Mouse (Mus musculus) intestine, embryonic 16.5 days (tissue): ENCODE measurements around the gene Hoxa7. TPM values are rescaled to one million over a fixed set of nuclear protein-coding genes. Genes with fewer than 3 reads are reported as not detected.

ENCODE experiments used
- ATAC-seq: fragments of 200-750 bp; cut with Nextera tagmentation; 2 replicates; pipeline ENCODE4 v1.8.0; 2017; ENCODE audit warnings: moderate TSS enrichment, moderate library complexity
- H3K27ac ChIP-seq: fragments of 300-500 bp; sonication (generic); 2 replicates; pipeline ENCODE4 v1.5.1; 2014; ENCODE audit warnings: mild to moderate bottlenecking, low read length
- H3K27me3 ChIP-seq: fragments of 300-500 bp; sonication (generic); replicated peaks from 2 replicates; pipeline ENCODE4 v1.6.1; 2014; ENCODE audit warnings: low read length, control low read depth, mixed read lengths; ENCODE audit not compliant: control insufficient read depth, insufficient read depth
- H3K36me3 ChIP-seq: fragments of 300-500 bp; sonication (generic); 2 replicates; pipeline ENCODE4 v1.6.1; 2014; ENCODE audit warnings: low read length, control low read depth; ENCODE audit not compliant: control insufficient read depth, insufficient read depth
- H3K4me1 ChIP-seq: fragments of 300-500 bp; sonication (generic); 2 replicates; pipeline ENCODE4 v1.6.1; 2014; ENCODE audit warnings: low read length, control low read depth, mixed read lengths; ENCODE audit not compliant: control insufficient read depth, insufficient read depth
- H3K4me2 ChIP-seq: fragments of 300-500 bp; sonication (generic); 2 replicates; pipeline ENCODE4 v1.6.1; 2014; ENCODE audit warnings: low read depth, low read length, control low read depth
- H3K4me3 ChIP-seq: fragments of 300-500 bp; sonication (generic); 2 replicates; pipeline ENCODE4 v1.5.1; 2014; ENCODE audit warnings: mild to moderate bottlenecking, low read length
- H3K9ac ChIP-seq: fragments of 300-500 bp; sonication (generic); 2 replicates; pipeline ENCODE4 v1.6.1; 2014; ENCODE audit warnings: low read depth, low read length
- H3K9me3 ChIP-seq: fragments of 300-500 bp; sonication (generic); 2 replicates; pipeline ENCODE4 v1.6.1; 2016; ENCODE audit warnings: low read length, control low read depth; ENCODE audit not compliant: control insufficient read depth
- WGBS: fragments of 180-500 bp; shearing (Covaris S2); extraction: QIAGEN DNeasy Blood & Tissue Kit; methylation state at CpG from one replicate; pipeline ENCODE4 v1.1.7; 2014; 5-methylcytosine and 5-hydroxymethylcytosine counted together
- polyA plus RNA-seq: library from polyadenylated mRNA; unstranded; fragments of >200 nt; fragmentation: Nextera tagmentation; extraction: Ambion mirVana; gene quantifications from 2 replicates; pipeline ENCODE4 v1.2.1, GENCODE M21; 2015

Hoxa7 gene
- polyA plus RNA-seq, 1 experiment from 2014 or later: 8.2 TPM

DNA sequence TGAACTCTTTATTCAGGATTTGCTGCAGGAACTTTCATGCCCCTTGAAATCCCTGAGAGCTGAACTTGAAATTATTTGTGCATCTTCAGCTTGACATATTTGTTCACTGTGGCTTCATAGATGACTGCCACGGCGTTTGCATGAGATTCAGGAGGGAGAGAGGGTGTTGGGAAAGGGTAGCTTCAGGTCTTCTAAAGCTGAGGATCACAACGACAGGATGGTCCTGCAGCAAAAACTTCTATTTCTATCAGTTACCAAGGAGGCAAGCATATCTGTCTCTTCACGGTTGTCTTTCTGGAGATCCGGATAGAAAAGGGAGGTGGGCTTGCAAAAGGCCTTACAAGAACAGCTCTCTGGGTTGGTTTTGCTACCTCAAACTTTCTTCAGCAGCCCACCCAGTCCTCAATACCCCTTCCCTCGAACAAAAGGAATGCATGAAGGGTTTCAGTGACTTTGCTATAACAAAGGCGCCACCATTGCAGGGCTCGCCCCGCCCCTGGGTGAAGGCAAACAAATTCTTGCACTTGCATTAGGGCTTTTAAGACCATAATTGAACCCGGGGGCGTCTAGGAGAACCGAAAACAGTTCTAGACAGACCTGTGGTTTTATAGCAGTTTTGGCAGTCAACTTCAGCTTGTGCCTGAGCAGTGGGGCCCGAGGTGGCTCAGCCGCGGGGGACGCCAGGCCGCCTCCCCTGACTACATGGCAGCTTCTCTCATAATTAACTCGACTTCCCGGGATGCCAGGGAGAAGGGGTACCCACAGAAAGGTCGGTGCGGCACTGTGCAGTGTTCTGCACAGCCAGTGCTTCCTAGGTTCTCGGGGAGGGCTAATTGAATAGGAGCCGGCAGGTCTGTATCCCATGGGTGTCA lies 26.3 kb upstream of the Hoxa7 start:
- Histone ChIP-seq H3K4me1 (no peaks in the 10 kb centered on the region), H3K27me3 (peaks cover 75% of the 10 kb centered on the region), H3K4me2 (no peak overlapping the region), H3K9me3 (no peaks in the 10 kb centered on the region), H3K27ac (no peak overlapping the region), H3K36me3 (no peaks in the 10 kb centered on the region), H3K4me3 (peak overlapping the region; percentile 4; the same call in 1 of the 2 replicates), H3K9ac (no peak overlapping the region)
- WGBS: 3% methylated on average over 23 of the region's 23 CpGs
- no peak for ATAC-seq

DNA sequence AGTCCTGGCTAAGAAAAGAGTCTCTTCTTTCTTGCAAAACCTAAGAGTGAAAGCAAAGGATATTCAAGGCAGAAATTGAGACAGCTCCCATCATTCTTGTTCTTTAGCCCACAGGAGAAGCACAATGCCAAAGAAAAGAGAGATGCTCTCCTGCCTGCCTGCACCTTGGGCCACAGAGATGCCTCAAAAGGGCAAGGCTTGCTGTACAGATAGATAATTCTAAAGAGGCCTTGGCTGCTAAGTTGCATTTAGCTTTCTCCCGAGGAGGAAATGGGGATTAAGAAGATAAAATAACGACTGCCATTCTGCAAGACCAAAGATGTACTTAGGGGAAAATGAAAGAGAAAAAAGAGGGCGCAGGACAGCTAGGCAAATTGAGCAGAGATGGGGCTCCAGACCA lies 25.3 kb upstream of the Hoxa7 start:
- Histone ChIP-seq H3K4me3 (peak overlapping the region; percentile 39), H3K4me2 (0 out of 2 replicates have a peak overlapping the region, but pooled peaks have one; percentile 6), H3K36me3 (no peaks in the 10 kb centered on the region), H3K27me3 (peaks cover 73% of the 10 kb centered on the region), H3K9ac (peak overlapping the region; percentile 51; the same call in 1 of the 2 replicates), H3K4me1 (no peaks in the 10 kb centered on the region), H3K9me3 (no peaks in the 10 kb centered on the region), H3K27ac (no peak overlapping the region)
- ATAC-seq: no peak
- 6% methylated on average over 3 of the region's 3 CpGs for WGBS

DNA sequence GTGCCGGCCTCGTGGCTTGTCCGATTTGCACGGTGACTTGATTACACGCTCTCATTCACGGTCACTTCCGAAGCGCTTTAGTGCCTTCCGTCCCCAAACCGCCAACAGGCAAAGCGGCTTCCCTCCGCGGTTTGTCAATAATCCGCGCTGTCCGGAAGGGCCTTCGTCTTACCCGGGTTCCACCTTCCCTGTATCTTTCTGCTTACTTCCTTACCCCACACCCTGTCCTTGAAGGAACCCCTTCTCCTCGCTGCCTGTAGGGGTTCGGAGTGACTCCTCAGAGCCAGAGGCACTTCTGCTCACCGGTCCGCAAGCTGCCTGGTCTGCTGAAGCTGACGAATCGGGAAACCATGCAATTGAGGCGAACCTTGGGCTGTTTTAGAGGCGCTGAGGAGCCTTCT lies 24.7 kb upstream of the Hoxa7 start:
- under 1% methylated on average over 26 of the region's 26 CpGs for WGBS
- H3K4me2 ChIP-seq: 0 out of 2 replicates have a peak overlapping the region, but pooled peaks have one; percentile 6
- no peaks in the 10 kb centered on the region for H3K9me3 ChIP-seq
- H3K4me3 ChIP-seq: peak overlapping the region; percentile 39
- H3K27me3 ChIP-seq: peaks cover 73% of the 10 kb centered on the region
- no peak overlapping the region for H3K27ac ChIP-seq
- H3K4me1 ChIP-seq: no peaks in the 10 kb centered on the region
- H3K9ac ChIP-seq: peak overlapping the region; percentile 51
- ATAC-seq: no peak
- H3K36me3 ChIP-seq: no peaks in the 10 kb centered on the region

DNA sequence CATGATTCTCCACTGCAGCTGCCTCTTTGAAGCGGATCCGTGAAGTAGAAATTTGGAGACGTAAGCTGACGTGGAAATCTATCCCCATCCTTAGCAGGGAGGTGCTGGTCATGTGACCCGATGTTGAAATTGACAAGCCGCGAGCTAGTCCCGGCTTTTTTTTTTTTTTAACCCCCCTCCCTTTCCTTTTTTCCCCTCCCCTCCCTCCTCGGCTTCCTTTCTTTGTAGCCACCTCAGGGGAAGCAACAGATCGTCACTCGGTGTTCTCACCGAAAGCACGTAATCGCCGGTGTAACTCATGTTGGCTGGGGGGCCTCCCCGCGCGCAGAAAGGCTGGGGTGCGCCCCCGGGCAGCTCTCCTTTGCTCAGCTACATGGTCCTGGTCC lies 24.1 kb upstream of the Hoxa7 start, which contains the start of gene Hoxa11:
Gene Hoxa11, minus strand, starts transcription at position 54 of the 386 bp plus-strand sequence.
- H3K36me3 ChIP-seq: no peaks in the 10 kb centered on the region
- WGBS: 1% methylated on average over 20 of the region's 20 CpGs
- no peak within 1 kb of the TSS for H3K27ac ChIP-seq
- ATAC-seq: no peak; the same call in 1 of the 2 replicates
- peaks cover 73% of the 10 kb centered on the region for H3K27me3 ChIP-seq
- no peaks in the 10 kb centered on the region for H3K4me1 ChIP-seq
- peak within 1 kb of the TSS; percentile 39 for H3K4me3 ChIP-seq
- 0 out of 2 replicates have a peak within 1 kb of the TSS, but pooled peaks have one; percentile 6 for H3K4me2 ChIP-seq
- H3K9ac ChIP-seq: peak within 1 kb of the TSS; percentile 51
- H3K9me3 ChIP-seq: no peaks in the 10 kb centered on the region

DNA sequence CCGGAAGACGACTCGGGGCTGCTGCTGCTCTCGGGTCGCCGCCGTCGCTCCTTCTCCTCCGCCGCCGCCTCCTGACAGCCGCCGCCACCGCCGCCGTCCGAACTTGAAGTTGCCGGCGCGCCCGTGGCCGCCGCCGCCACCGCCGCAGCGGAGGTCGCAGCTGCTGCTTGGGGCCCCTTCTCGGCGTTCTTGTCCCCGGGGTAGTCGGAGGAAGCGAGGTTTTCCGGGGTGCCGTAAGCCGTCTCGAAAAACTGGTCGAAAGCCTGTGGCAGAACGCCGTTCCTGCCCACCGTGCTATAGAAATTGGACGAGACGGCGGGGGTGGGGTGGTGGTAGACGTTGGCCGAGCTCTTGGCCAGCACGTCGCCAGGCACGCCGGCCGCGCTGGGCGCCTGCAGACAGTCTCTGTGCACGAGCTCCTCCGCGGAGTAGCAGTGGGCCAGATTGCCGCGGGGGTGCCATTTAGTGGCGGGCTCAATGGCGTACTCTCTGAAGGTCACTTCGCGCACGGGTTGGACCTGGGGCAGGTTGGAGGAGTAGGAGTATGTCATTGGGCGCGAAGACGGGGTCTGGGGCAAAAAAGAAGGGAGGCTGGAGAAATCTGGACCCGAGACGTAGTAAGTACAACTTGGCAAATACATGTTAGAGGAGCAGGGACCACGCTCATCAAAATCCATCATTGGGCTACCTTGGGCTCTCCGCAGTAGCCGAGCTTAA lies 23.5 kb upstream of the Hoxa7 start:
- Histone ChIP-seq H3K4me3 (peak overlapping the region; percentile 39), H3K27me3 (peaks cover 76% of the 10 kb centered on the region), H3K4me1 (peaks cover 2% of the 10 kb centered on the region; the same call in 1 of the 2 replicates), H3K9me3 (no peaks in the 10 kb centered on the region), H3K4me2 (no peak overlapping the region), H3K36me3 (no peaks in the 10 kb centered on the region), H3K9ac (peak overlapping the region; percentile 45), H3K27ac (no peak overlapping the region)
- under 1% methylated on average over 69 of the region's 71 CpGs for WGBS
- no peak for ATAC-seq

DNA sequence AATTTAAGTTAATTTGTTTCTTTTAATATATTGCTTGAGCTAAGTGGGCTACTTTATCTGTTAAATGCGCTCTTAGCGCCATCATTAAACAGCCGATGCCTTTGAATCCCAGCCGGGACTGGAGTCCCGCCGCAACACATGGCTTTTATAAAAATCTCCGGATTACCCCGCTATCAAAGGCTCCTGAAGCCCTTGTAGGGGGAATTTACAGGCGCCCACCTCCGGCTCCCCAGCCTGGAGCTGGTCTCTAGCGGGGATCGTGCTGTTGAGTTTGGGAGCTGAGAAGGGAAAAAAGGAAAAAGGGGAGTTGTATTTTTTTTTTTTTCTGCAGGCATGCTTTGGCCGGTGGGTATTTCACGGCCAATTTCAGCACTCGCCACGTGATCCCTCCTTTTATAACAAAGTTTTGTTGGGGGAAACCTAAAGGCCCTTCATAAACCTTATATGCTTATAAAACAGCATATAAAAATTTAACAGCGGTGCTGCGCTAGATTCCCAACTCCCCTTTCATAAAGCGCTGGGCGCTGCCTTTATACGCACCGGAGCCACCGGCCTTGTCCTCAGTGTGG lies 22.9 kb upstream of the Hoxa7 start:
- Histone ChIP-seq H3K36me3 (no peaks in the 10 kb centered on the region), H3K27me3 (peaks cover 73% of the 10 kb centered on the region), H3K4me2 (no peak overlapping the region), H3K4me3 (peak overlapping the region; percentile 39), H3K27ac (no peak overlapping the region), H3K9me3 (no peaks in the 10 kb centered on the region), H3K9ac (peak overlapping the region; percentile 45), H3K4me1 (peaks cover 2% of the 10 kb centered on the region; the same call in 1 of the 2 replicates)
- no peak for ATAC-seq
- whole genome bisulfite sequencing: 2% methylated on average over 23 of the region's 23 CpGs

DNA sequence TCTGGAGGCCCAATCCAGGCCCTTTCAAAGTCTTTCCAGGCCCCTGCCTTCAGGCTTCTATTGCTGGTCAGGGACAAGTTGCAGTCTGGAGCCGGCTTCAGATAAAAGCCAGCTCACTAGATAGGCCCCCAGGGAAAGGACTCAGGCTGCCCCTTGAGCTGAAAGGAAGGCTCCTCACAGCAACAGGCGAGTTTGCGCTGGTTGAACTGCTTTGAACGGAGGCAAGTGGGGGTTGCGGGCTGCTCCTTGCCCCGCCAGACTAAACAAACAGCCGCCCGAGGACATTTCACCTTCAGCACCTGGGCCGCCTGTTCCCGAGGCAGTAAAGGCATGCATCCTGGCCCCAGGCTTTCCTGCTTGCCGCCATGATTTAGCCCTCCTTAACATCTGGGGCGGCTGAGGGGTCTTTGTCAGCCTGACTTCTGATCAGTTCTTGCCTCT lies 22.0 kb upstream of the Hoxa7 start:
- Histone ChIP-seq H3K27me3 (peaks cover 75% of the 10 kb centered on the region), H3K4me3 (peak overlapping the region; percentile 31), H3K4me1 (peaks cover 2% of the 10 kb centered on the region; the same call in 1 of the 2 replicates), H3K36me3 (no peaks in the 10 kb centered on the region), H3K4me2 (peak overlapping the region; percentile 8; the same call in 1 of the 2 replicates), H3K9me3 (no peaks in the 10 kb centered on the region), H3K9ac (peak overlapping the region; percentile 12), H3K27ac (0 out of 2 replicates have a peak overlapping the region, but pooled peaks have one; percentile 12)
- WGBS: 3% methylated on average over 12 of the region's 12 CpGs
- no peak for ATAC-seq

DNA sequence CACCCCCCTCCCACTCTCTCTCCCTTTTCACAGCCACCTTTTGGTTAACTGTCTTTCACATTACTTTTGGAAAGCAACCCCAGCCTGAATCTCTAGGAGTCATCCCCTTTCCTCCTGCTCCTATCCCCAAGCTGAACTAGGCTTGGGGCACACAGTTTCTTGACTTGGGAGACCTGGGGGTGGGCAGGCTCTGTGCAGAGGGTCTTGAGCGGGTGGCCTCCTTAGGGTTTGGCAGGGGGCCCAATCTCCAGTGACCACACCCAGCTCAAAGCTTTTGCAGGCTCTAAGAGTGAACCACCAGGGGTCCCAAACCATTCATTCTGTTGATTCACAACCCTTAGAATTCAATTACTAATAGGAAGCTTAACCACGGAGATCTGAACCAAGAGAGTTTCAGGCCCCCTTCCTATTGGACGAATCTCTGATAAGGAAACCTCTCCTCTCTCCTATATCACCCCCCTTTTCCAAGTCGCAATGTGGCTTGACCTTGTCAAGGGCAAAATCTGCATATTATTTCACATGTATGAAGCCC lies 21.2 kb upstream of the Hoxa7 start:
- no peaks in the 10 kb centered on the region for H3K9me3 ChIP-seq
- no peak overlapping the region for H3K27ac ChIP-seq
- H3K27me3 ChIP-seq: peaks cover 72% of the 10 kb centered on the region
- H3K4me1 ChIP-seq: peaks cover 2% of the 10 kb centered on the region; the same call in 1 of the 2 replicates
- no peak for ATAC-seq
- no peak overlapping the region for H3K4me3 ChIP-seq
- no peak overlapping the region for H3K4me2 ChIP-seq
- no peaks in the 10 kb centered on the region for H3K36me3 ChIP-seq
- WGBS: 13% methylated on average over 4 of the region's 4 CpGs
- no peak overlapping the region for H3K9ac ChIP-seq
